Mouse (Mus musculus) thymus, postnatal 10 days (tissue): ENCODE measurements around the gene Cd7.
"Not testable (repeated sequence)": the region's sequence is repeated elsewhere in the genome, so short reads cannot be mapped to it uniquely, and the experiment has no call there.

Source experiments
- DNase-seq, 2 experiments: peaks; one replicate each; pipeline ENCODE4 v3.0.0; 2021; ENCODE audit warnings: low spot score in 2 of 2

Cd7 gene

DNA sequence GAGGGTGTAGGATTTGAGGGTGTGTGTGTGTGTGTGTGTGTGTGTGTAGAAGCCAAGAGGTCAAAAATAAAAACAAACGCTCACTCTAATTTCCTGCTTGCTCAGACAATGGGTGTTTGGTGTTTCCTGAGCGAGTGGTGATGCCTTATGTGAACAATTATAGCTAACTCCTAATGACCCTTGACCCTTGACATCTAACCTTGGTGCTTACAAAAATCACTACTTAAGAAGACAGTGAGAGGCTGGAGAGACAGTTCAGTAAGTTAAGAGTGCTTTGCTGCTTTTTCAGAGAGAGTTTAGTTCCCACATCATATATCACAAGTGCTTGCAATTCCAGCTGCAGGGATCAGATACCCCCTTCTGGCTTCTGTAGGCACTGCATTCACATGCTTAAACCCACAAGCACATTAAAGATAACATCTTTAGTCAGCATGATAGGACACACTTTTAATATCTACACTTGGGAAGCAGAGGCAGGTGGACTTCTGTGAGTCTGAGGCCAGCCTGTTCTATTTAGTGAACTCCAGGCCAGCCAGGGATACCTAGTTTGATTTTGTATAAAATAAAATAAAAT lies 8.7 kb upstream of the Cd7 start:
- no peak for DNase-seq

DNA sequence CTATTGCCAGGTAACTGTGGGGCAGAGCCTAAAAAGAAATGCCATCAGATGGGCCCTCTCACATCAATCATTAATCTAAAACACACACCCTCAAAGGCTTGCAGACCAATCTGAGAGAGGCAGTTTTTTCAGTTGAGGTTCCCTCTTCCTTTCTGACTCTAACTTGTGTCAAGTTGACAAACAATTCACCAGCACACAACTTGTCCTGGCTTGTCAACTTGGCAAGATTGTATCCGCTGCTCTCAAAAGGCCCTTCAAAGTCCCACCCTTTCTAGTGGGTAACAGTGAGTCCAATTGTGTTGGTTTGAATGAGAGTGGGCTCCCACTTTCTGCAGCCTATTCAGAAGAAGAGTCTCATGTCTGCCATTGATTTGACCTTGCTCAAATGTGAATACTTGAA lies 6.1 kb upstream of the Cd7 start:
- DNase-seq, result no peak

DNA sequence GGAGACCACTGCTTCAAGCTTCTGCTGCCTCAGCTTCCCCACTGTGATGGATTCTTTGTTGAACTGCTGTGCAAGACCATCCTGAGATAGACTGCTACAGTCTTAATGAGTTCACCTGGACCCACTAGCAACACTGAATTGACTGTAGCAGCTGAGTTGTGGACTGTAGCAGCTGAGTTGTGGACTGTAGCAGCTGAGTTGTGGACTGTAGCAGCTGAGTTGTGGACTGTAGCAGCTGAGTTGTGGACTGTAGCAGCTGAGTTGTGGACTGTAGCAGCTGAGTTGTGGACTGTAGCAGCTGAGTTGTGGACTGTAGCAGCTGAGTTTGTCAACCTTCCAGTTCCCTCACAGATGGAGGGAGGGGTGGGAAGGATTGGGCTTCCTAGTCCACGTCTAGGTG lies 3.8 kb upstream of the Cd7 start:
- DNase-seq, result not testable (repeated sequence)

- DNase-seq, result no peak
These were observed 3.3 kb upstream of the Cd7 start for GRCm38 (mm10) chr11:121042480-121042879.

- no peak for DNase-seq
These were observed 2.4 kb upstream of the Cd7 start for GRCm38 (mm10) chr11:121041636-121042035.

GRCm38 (mm10) chr11:121041212-121041611 lies 2.0 kb upstream of the Cd7 start:
- DNase-seq, result peak; percentile 44 to 84

- DNase-seq, result no peak
These were observed 615 bp downstream of the Cd7 start for GRCm38 (mm10) chr11:121038366-121039240.

DNA sequence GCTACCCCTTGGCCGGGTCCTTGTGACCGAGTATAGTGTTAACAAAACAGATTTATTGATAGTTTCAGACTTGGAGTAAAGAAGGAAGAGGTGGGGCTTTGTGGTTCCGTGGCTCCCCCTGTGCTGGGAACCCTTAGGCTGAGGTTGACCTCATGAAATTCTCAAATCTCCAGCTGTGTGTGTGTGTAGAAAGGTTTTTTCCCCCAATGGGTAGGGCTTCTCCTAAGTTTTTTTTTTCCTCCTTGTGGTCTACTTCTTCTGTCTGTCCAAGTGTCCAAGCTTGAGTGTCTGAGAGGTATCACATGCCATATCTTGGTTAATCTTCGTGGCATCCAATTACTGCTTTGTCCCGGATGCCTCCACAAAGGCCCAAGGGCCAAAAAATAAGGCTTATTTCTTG lies 6.1 kb downstream of the Cd7 start:
- no peak for DNase-seq

- no peak for DNase-seq
These were observed 12.0 kb downstream of the Cd7 start for GRCm38 (mm10) chr11:121027259-121027658.

DNA sequence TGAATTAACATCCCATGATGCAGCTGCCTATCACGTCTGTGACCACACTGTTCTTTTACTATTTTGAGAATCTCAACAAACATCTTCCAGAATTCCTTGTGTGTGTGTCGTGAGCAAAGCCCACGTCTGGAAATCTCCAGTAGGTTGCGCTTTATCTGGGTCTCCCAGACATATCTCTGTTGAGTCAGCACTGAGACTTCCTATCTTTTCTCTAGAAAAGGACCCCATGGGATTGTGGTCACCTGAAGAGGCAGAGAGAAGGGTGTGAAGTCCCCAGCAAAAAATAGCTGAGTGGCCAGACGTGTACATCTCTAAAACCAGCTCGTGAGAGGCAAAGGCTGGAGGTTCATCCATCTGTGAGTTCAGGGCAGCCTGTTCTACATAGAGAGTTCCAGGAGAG lies 15.1 kb downstream of the Cd7 start:
- DNase-seq, result no peak

DNA sequence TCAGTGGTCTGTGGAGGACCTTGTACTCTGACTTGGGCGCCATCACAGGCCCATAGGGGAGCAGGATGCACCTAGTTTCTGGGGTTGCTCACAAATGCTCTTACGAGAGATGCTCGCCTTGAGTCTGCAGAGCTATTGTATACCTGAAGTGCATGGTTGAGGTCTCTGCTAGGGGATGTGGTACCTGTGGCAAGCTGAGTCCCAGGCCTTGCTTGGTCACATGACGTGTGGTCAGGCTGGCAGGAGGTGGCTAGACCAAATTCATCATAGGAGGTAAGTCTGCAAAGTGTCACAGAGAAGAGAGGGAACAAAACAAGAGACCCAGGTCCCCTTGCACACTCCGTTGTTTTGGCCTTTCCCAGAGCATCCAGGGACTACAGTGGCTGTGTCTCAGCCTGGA lies 19.7 kb downstream of the Cd7 start:
- DNase-seq, result no peak

DNA sequence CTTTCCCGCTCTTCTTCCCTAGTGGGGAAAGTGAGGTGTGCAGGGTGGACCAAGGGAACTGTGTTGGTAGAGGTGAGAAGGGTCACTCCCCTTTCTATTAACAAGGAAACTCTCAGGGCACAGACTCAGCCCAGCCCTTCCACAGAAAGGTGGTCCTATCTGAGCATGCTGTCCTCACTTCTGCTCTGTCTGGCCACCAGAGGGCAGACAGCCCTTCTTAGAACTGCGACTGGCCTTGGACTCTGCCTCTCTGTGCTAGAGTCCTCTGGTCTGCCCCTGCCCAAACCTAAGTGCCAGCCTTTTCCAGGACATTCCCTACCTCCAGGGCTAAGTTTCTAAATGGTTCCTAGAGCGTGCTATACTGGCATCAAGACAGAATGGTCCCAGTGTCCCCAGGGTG lies 21.5 kb downstream of the Cd7 start:
- DNase-seq, result peak in 1 of 2 experiments; percentile 46

DNA sequence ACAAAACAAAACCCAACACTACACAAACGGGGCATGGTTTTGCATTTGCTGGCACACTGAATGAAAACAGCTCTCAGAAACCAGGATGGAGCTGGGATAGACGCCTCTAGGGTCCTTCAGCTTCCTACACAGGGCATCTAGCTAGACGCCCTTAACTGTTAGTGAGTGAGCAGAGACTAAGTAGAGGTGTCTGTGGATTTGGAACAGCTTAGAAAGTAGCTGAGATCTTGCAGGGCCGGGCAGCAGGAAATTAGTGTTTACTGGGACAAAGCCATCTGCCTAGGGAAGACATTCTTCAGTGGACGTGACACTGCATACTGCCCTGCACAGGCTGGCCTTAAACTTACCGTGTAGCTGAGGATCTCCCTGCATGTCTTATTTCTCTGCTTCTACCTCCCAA lies 23.7 kb downstream of the Cd7 start:
- DNase-seq, result no peak

GRCm38 (mm10) chr11:121014896-121015300 lies 24.3 kb downstream of the Cd7 start:
- no peak for DNase-seq

GRCm38 (mm10) chr11:121013656-121014055 lies 25.6 kb downstream of the Cd7 start:
- no peak for DNase-seq

GRCm38 (mm10) chr11:121010044-121010755 lies 29.0 kb downstream of the Cd7 start:
- no peak for DNase-seq

DNA sequence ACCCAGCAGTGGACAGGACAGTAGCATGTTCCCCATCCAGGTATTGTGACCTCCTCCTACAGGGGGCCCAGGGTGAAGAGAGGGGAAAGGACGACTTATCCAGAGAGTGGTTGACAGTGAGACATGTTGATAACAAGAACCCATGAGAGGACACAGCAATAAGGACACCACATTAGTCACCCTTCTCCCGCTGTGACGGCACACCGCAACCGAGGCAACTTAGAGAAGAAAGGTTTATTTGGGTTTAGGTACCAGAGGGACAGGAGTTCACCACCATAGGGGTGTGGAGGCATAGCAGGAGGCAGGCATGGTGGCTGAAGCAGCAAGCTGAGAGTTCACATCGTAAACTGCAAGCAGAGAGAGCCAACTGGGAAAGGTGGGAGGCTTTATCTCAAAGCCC lies 33.0 kb downstream of the Cd7 start:
- no peak for DNase-seq

DNA sequence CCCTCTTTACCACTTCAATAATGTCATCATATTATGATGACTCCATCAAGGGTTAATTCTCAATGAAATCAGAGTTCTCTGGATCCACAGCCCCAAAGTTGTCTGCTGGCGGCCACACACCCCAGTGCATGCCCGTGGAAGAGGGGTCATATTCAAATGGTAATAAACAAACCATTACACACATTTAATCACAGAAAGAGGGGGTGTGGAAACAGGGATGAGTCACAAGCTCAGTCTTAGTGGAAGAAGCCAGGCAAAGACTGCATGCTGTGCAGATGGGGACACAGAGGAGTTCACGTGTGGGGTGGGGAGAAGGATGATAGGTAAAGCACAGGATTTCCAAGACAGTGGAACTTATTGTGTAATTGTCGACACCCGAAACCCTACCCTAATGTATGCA lies 34.9 kb downstream of the Cd7 start:
- DNase-seq, result no peak

DNA sequence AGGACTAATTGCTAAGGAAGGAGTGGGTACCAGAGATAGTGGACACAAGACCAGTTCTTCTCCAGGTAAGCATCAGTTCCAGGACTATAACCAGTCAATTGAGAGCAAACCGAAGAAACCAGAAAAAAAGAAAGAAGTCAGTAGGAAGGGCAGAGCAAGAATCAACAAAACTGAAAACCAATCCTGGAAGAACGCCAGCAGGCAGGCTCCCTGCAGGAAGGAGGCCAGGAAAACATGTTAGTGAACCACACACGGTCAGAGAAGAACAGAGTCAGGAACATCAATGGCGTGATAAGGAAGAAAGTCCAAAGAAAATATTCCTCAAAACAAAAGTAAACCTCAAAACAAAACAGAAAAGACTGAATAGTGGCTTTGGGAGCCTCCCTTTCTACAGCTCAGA lies 37.3 kb downstream of the Cd7 start:
- no peak for DNase-seq

DNA sequence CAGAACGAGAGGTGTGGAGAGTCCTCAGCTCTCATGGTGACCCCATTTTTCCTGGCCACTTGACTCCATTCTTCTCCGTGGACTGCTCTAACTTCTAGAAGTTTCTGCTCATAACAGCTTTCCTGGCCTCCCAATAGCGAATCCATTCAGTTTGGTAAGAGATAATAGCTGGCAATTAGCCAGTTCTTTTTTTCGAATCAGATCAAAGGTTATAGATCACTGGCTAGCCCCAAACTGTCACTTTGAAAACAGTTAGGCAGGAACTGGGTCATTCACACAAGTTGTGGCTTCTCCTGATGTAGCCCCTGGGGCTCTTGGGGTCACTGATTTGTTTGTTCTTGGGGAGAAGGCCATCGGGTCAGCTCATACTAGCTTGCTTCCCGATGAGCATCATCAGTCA lies 44.5 kb downstream of the Cd7 start:
- DNase-seq, result no peak

DNA sequence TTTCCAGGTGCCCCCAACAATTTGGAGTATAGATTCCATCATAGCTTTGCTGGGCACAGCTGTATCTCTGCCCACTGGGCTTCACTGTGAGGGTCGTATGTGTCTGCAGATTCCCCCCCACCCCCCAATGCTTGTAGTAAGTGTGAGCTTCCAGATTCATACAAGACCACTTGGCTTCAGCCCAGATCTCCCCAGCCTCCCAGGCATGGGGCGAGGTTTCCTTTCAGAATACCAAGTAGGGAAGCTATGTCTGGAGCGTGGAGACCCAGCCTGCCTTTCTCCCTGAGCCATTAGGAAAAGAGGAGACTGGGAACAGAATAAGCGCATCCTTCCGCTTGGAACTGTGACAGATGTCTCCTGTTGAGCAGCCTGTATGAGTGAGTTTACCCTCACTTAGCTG lies 45.6 kb downstream of the Cd7 start:
- no peak for DNase-seq

GRCm38 (mm10) chr11:120993080-120993479 lies 46.1 kb downstream of the Cd7 start:
- no peak for DNase-seq

GRCm38 (mm10) chr11:120991791-120992190 lies 47.4 kb downstream of the Cd7 start:
- DNase-seq, result no peak
